Mouse (Mus musculus) mesoderm, embryonic 11.5 days (tissue): ENCODE results near the gene Gm17387.
"Not testable (repeated sequence)": the region's sequence is repeated elsewhere in the genome, so short reads cannot be mapped to it uniquely, and the experiment has no call there.

ENCODE experiments used
- DNase-seq: peaks from one replicate; pipeline ENCODE4 v3.0.0-alpha.2; 2012; ENCODE audit warnings: low read depth, low spot score

Gm17387 gene

DNA sequence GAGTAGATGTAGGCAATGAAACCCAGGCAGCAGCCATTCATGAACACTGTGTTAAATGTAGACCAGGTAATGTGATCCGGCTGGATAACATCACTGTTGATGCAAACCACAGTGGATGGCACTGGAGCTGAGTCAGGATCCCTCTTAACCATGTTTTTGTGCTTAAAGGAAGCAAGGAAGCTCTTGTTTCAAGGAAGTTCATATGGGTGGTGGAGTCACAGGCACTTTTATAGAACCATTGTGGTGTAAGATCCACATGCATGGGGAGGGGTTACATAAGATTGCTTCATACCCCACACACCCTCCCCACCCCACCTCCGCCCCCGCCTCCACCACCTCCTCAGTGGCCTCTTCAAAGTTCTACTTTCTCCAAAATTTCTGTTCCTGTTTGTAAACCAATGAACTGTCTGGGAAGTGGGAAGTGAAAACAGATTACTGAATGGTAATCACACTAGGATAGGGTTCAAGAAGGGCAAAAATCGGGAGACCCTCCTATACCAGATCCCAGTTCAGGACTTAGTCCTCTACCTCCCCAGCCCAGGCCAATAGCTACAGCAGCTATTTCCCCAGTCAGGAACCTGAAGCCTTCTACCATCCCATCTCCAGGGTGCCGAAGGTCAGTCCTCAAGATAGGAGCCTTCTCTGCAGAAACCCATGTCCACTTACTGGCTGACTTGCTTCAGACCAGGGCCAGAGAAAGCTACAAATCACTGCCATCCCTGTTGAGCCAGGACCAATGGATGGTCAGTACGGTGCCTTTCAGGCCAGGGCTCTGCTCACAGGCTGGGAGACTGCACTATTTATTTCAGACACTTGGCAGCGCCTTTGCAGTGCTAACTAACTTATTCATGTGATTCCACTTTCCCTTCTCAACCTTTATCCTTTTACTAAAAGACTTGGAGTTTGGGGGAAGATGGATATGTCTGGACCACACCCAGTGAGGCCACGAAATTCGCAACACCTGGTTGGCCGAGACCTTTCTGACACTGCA is 11.9 kb upstream of the Gm17387 start:
- DNase-seq: no peak

DNA sequence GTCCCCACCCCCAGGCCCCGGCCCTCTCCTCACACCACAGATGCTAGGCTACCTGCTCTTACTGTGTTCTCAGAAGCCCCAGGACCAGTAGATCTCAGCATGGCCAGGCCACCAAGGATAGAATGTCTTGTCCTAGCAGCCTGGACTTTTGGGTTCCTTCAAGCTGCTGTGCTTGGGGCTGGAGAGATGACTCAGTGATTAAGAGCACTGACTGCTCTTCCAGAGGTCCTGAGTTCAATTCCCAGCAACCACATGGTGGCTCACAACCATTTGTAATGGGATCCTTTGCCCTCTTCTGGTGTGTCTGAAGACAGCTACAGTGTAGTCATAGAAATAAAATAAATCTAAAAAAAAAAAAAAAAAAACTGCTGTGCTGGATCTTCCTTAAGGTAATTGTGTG is 11.1 kb upstream of the Gm17387 start, which contains the start of gene Ifitm6:
Ifitm6 (minus strand) TSS at position 101 of the 400 bp plus-strand sequence.
- not testable (repeated sequence) for DNase-seq

DNA sequence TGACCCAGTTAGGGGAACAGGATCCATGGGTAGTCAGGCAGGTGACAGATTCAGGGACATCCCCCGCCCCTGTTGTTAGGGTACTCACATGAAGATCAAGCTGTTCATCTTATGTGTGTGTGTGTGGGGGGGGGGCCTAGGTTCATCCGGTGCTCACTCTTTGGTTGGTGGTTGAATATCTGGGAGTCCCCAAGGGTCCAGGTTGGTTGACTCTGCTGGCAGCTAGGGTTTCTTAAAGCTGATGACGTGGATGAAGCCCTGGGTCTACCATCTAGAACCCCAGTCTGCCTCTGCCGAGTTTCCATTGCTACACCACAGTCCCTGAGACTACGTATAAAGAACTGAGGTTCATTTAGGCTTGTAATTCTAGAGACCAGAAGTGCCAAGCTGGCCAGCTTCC is 9.9 kb upstream of the Gm17387 start:
- DNase-seq: no peak

DNA sequence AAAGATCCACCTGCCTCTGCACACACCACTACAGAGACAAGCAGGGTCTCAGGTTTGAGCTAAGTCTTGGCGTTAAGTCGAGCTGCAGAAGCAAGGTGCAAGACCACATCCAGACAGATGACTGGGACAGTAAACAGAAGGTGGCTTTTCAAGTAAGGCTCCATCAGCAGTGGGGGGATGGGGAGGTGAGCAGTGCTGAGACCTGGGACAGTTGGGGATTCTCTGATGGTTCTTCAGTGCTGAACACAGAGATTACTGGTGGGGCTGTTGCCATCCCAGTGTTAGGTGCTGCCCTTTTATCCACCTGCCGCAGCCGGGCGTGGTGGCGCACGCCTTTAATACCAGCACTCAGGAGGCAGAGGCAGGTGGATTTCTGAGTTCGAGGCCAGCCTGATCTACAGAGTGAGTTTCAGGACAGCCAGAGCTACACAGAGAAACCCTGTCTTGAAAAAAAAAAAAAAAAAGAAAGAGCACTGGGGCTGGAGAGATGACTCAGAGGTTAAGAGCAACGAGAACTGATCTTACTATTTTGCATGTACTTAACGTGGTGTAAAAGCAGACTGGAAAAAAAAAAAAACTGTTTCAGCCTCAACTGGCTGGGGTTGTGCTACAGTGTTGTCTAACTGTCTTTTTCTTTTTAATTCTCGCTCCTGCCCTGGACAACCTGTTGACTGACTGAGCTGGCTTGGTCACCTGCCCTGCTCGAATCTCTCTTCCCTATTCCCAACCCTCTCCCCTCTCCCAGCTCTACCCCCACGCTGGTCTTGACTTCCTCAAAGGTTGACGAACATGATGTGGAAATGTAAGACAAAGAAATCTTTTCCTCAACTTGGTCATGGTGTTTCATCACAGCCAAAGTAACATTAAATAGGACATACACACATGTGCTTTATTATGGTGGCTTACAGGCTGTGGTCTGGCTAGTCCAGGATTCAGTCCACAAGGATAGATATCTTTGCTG is 7.2 kb upstream of the Gm17387 start:
- no peak for DNase-seq

DNA sequence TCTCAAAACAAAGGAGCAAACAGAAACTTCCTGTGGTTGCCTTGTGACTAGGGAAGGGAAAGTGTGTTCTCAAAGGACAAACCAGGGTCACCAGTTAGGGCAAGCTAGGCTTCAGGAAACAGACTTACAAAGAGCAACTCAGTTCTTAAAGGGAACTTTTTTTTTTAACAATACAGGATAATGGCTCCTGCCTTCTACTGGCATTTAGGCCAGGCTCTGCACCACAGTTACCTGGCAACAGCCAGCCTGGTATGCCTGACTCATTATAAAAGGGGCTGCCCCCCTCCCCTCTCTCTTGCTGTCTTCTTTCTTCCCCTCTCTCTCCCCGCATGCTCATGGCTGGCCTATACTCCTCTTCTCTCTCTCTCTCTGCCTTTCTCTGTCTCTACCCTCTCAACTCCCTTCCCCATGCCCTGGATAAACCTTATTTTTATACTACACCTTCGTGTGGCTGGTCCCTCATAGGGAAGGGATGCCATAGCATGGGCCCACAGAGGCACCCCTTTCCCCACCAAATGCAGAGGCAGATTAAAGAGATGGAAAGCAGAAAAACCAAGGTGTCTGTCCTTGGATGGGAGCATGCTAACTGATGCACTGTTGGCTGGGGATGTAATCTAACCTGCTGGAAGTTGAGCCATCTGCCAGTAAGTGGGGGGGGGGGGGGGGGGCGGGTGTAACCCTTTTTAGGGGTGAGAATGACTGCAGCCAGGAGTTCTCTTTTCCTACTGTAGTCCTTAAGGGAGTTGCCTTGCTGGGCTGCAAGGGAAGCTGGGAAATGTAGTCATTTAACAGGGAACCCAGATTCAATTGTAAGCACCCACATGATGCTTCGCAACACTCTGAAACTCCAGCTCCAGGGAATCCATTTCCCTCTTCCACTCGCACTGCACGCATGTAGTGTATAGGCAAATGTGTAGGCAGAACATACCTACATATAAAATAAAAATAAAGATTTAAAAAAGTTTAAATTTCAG is 3.8 kb upstream of the Gm17387 start:
- peak; percentile 61 for DNase-seq

DNA sequence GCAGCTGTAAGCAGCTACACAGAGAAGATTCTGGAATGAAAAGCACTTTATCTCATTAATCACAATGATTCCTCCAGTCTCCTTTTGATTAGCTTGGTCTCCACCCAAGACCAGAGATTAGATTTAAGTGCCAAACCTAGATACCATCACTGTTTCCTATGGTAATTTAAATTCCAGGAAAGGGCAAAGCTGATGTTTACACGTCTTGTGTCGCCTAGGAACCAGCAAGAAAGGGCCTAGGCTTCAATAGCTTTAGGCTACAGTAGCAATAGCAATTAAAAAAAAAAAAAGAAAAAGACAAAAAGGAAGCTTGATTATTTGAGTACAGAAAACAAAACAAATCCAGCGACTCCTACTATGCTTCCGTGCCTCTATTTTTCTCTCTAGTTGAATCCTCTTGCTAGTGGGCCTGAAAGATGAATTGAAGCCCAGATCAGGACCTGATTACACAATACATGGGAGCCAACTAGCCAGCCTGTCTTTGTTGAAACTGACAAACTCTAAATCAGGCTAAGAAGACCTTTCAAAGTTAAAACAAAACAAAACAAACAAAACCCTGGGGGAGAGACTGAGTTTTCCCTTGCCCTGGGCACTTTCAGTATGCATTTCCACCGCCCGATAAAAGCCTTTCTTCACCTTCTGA is 2.7 kb upstream of the Gm17387 start:
- peak; percentile 15 for DNase-seq

DNA sequence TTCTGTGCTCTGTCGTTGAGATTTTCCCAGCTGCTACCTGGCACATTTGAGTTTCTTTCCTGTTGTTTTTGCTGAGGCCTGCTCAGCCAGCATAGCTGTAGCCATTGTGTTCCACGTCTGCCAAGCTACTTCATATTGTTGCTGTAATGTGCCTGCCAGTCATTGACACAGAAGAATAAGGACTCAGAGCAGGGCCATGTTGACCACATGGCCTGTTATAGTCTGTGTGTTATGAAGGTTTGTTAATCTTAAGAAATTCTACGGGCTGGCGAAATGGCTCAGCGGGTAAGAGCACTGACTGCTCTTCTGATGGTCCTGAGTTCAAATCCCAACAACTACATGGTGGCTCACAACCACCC is 2.2 kb upstream of the Gm17387 start:
- DNase-seq: no peak

DNA sequence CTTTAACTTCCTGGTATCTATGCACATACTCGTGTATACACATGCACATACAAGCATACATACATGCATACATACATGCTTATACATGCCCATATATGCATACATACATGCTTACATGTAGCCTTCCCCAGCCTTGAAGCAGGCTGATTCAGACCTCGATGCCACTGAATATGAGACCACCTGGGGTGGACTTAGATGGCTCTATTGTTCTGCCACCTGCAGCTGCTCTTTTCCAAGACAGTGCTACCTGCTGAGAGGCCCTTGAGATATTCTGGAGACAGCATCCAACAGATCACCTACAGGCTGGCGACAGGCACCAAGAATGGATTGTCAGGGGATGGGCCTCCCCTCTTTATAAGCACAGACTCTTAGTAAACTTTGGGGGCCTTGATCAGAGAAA is 1.5 kb downstream of the Gm17387 start:
- no peak for DNase-seq

DNA sequence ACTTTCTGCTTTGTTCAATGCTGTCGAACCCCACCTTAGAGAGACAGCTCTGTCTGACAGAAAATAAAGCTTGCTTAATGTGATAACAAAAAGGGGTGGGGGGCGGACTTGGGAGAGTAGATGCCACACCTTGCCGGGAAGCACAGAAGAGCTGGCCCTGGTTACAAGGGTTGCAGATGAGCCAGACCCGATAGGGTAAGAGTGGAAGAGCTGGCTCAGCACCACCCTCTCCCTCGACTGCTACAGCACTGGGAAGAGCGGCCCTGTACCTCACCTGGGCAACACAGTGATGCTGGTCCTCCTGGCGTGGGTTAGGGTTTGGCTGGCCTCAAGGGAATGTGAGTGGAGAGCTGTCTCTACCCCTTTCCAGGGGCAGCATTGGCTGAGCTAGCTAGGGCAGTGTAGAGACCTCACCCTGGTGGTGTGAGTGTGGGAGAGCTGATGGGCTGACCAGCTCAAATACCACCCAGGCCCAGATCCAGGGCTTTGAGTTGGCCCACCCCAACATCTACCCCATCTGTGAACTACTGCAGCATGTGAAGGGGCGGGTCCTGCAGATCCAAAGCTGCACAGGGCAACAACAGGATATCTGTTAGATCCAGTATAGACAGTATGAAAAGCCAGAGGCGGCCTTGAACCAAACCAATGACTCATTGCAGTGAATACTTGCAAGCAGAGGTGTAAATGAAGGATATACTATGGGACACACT is 3.7 kb downstream of the Gm17387 start:
- no peak for DNase-seq

DNA sequence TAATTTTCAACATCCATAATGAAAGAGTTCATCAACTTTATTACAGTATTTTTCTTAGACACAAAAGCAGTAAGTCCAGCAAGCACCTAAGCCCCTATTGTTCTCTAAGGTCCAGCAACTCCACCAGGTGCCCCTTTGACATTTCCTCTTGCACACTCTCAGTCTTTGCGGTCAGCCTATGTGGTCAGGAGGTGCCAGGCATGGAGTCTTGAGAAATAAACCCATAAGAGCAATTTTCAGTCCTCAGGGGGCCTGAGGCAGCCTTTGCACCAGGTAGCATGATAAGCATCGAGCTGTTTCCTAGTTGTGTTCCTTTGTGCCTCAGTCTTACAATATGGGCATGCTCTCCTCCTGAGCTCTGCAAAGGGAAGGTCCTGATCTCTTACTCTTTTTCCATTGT is 7.7 kb downstream of the Gm17387 start:
- DNase-seq: not testable (repeated sequence)

DNA sequence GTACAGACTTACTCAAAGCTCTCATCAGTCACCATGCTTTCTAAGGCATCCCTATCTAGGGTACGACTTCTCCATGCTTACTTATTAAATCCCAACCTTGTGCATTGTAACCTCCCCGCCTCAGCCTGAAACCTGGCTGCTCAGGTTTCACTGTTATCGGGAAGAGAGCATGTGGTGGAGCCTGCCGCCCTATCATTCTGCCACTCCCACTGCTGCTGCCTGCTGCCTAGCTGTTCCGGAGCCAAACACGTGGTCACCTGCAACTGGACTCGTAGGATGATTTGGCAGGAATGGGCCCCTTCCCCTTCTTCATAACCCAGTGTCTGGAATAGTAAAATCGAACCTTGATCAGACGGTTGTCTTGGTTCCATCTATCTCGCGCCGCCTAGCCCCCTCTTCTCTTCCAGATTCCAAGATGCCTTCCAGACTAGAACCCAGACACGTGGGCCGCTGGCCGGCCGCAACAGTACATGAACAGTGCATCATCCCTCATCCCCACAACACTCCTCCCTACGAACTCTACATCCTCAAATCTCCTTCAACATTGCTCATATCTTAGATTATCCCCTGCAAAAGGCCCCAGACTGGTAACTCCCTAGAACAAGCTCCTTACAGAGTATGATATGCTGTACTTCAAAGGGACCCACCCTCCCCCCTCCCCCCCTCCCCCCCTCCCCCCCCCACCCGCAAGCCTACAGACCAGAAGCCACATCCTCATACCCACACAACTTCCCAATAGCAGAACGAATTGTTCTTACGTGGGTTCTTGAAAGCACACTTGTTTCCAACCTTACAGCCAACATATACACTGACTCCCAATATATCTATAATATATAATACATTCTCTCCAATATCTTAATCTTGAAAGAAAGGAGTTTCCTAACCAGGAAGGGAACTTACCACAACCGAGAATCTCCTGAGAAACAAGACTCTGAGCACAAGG is 9.4 kb downstream of the Gm17387 start:
- no peak for DNase-seq

DNA sequence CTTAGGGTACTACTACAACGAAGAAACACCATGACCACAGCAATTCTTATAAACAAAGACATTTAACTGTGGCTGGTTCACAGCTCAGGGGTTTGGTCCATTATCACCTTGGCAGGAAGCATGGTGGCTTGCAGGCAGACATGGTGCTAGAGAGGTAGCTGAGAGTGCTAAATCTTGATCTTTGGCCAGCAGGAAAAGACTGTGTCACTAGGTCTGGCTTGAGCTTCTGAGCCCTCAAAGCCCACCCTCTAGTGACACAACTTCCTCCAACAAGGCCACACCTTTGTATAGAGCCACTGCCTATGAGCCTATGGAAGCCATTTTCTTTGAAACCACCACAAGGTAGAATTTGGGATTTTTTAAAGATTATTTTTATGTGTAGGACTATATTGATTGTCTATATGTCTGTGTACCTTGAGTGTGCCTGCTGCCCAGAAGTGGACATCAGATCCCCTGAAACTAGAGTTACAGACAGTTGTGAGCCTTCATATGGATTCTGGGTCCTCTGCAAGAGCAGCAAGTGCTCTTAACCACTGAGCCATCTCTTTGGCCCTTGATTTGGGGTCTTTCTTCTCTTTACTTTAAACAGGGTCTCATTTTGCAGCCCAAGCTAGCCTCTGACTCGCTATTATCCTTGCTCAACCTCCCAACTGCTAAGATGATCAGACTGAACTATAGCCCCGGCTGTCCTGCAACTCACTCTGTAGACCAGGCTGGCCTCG is 10.6 kb downstream of the Gm17387 start:
- no peak for DNase-seq

DNA sequence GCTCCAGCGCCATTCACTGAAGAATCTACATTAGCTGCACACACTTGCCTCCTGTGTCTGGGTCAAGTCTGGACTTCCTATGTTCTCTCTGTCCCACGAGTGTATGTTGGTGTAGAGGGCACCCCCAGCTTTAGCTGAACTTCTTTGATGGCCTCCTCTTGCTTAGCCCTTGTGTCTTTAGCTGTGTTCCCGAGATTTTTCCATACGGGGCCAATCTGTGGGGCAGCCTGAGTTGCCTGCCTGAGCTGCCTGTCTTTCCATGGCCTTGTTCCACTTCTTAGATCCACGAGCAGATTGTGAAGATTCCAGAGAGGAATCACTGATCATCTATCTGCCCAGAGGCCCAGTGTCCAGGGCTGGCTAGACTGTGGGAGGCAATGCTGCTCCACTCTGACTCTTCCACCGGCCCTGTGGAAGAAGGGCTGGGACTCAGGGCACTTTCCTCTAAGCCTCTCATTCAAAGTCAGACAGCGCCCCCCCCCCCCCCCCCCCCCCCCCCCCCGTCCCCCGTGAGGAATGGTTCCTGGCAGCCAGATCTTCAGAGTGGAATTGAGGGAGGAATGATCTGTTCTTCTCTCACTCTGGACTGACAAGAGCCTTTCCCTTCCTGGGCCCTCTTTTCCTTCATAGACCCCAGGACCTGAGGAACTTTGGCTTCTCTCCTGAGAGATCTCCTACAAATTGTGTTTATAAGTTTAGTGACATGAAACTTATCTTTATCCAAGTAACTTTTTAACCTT is 12.1 kb downstream of the Gm17387 start:
- DNase-seq: no peak

DNA sequence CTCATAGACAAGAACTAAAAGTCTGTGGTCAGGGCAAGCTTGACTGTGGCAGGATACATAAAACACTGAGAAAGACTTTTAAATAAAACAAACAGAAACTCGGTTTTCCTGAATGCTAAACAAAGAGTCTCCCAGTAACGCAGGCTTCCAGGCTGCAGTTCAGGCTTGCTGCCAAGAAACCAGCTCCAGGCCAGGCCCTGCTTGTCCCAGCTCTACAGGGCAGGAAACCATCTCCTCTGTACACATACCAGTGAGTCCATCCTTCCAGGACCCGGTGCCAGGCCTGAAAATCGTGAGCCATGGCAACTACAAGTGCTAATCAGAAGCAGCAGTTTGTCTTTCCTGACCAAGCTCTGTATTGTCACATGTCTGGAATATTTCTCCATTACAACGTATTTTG is 12.7 kb downstream of the Gm17387 start:
- peak; percentile 19 for DNase-seq

DNA sequence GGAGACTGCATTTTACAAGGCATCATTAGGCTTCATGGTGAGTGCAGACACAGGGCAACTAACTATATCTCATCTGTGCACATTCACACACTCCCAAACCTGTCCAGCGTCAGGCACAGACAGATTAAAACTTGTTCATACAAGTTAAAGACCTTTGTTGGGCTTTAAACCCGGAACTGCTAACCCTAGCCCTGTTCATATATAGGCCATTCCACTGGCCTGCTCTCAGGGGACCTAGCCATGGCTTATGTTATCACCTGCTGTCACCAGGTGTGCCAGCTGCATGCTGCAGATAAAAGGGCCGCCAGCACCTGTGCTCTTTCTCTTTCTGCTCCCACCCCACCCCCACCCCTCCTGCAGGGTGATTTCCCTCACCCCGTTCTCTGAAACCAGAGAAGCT is 13.6 kb downstream of the Gm17387 start:
- no peak for DNase-seq

DNA sequence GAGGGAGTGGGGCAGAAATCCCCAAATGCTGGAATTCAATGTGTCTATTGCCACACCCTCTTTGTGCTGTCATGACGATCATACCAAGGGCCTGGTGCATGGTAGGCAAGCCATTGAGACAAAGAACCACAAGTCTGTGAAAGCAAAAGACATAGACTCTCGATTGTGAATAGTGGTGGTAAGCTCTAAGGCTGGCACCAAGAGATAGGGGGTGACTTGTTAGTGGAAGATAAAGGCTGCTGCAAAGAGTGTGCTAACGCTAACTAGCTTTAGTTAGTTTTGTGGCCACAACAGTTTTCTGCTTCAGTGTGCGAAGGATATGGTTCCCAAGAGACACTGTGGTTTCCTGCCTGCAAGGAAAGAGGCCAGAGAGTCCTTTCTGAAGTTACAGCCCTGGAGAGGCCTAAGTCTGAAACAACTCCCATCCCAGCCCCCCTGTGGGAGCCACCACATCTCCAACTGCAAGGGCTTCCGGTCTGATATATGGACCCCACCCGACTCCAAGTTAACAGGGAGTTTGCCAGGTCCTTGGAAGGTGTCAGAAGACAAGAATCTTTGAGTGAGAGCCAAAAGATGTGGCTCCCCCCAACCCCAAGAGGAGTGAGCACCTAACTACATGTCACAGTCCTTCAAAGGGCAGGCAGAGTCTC is 18.1 kb downstream of the Gm17387 start:
- DNase-seq: no peak
